Mouse (Mus musculus): ENCODE results near the gene Lama5. TPM values are rescaled to one million over a fixed set of nuclear protein-coding genes. Genes with fewer than 3 reads are reported as not detected.
A peak's percentile ranks its signal among the peaks of the same experiment; 100 is the strongest.
"Not testable (repeated sequence)": the region's sequence is repeated elsewhere in the genome, so short reads cannot be mapped to it uniquely, and the experiment has no call there.

The Lama5 gene
- polyA plus RNA-seq, 1 experiment from 2014 or later: 28.0 TPM

DNA sequence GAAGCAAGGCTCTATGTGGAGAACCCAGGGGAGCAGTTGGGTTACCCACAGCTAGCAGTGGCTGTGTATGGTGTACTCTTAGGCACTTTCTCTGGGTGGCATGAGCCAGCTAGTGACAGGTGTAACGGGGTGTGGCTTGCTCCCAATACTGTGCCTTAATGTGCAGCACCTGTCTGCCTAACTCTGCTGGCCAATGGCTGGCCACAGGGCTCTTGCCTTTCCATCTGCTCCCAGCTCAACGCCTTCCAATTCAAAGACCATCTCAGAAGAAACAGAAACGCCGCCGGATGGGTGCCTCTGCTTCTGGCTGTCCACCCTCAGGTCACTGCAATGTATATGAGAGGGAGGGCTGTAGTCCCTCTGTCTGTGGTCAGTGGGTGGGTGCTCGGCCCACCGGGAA is 36.2 kb upstream of the Lama5 start:
- H3K36me3 ChIP-seq: peaks cover 66% of the 10 kb centered on the region
- ATAC-seq (ENCODE audit: insufficient number of reproducible peaks, low FRiP score, low TSS enrichment, low read depth): no peak
- H3K27me3 ChIP-seq: no peaks in the 10 kb centered on the region
- H3K27ac ChIP-seq (replicated peaks): no peak overlapping the region
- 84% methylated on average over 7 of the region's 7 CpGs for WGBS
- no peak overlapping the region for H3K9ac ChIP-seq
- H3K4me2 ChIP-seq (replicated peaks): no peak overlapping the region
- peaks cover 9% of the 10 kb centered on the region for H3K4me1 ChIP-seq
- no peaks in the 10 kb centered on the region for H3K9me3 ChIP-seq (replicated peaks)
- H3K4me3 ChIP-seq (replicated peaks): no peak overlapping the region

DNA sequence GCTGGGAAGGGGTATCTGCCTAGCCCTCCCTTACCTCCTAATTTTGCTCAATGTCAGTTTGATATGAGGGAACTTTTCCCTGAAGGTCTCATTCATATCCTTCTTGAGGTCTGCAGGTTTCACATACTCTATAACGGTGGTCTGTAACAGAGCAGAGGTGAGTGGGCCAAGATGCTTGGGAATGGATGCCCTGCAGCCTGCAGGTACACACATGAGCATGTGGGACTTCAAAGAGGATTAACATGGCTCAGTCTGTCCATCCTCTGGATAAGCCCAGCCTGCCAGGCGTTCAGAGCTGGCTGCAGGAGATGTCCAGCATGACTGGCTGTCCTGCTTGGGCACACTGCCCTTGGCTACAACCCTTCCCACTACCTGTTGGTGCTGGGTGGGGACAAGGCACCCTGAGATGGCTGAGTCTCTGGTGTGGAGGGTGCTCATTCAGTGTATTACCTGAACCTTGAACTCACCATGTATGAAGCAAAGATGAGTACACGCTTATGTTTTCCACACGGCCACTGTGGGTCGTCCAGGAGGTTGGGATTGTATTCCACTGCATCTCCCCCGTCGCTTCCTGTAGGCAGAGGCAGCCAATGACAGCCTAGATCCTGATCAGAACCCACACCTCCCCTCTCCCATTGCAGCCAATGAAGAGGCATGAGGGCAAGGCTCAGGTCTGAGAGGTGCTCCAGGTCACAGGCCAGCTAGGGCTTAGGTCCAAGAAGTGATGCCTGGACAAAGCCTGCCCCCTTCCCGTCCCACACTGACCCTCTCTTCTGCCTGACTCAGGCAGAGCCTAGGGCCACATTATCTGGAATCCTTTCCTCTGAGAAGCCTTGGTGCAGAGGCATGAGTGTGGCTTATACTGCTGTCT is 35.2 kb upstream of the Lama5 start:
- Histone ChIP-seq H3K27ac (replicated peaks) (0 out of 2 replicates have a peak overlapping the region, but pooled peaks have one; percentile 2), H3K27me3 (no peaks in the 10 kb centered on the region), H3K4me2 (replicated peaks) (no peak overlapping the region), H3K9ac (no peak overlapping the region), H3K36me3 (peaks cover 59% of the 10 kb centered on the region), H3K4me1 (peaks cover 17% of the 10 kb centered on the region), H3K9me3 (replicated peaks) (no peaks in the 10 kb centered on the region), H3K4me3 (replicated peaks) (no peak overlapping the region)
- no peak for ATAC-seq (ENCODE audit: insufficient number of reproducible peaks, low FRiP score, low TSS enrichment, low read depth)
- WGBS: 45% methylated on average over 8 of the region's 8 CpGs

DNA sequence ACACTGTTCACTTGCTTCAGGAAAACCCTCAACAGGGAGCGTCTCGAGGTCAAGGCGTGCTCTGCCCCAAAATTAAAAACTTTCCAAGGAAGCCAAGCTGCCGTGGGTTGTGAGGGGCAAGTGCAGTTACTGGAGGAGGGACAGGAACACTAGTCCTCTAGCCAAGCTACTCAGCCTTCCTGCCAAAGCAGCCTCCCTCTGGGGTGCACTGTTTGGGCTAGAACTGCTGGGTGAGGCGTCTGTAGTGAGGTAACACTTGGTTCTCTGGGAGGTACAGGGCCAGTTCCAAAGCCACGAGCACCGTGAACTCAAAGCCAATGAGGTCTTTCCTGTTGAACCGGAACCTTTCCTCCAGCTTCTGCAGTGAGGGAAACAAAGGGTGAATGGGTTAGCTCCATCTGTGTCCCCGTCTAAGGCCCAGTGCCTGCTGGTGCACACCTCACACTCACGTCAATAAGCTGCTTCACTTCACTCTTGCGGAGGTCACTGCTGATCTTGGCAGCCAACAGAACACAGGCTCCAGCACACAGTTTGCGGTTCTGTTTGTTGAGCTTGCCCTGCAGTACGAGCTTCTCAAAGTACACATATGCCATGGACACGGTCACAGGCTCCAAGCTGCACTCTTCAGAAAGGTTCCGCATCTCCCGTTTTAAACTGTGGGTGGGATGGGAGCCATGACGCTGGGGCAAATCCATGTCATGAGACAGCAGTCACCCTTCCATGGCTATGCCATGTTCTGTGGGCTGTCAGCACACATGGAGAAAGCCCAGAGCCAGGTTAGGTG is 34.4 kb upstream of the Lama5 start:
- Histone ChIP-seq H3K4me1 (peaks cover 18% of the 10 kb centered on the region), H3K36me3 (peaks cover 59% of the 10 kb centered on the region)
- WGBS: 63% methylated on average over 17 of the region's 17 CpGs
- not testable (repeated sequence) for ATAC-seq (ENCODE audit: insufficient number of reproducible peaks, low FRiP score, low TSS enrichment, low read depth); H3K27me3 ChIP-seq; H3K4me3 ChIP-seq (replicated peaks); H3K9ac ChIP-seq; H3K4me2 ChIP-seq (replicated peaks); H3K9me3 ChIP-seq (replicated peaks); H3K27ac ChIP-seq (replicated peaks)

DNA sequence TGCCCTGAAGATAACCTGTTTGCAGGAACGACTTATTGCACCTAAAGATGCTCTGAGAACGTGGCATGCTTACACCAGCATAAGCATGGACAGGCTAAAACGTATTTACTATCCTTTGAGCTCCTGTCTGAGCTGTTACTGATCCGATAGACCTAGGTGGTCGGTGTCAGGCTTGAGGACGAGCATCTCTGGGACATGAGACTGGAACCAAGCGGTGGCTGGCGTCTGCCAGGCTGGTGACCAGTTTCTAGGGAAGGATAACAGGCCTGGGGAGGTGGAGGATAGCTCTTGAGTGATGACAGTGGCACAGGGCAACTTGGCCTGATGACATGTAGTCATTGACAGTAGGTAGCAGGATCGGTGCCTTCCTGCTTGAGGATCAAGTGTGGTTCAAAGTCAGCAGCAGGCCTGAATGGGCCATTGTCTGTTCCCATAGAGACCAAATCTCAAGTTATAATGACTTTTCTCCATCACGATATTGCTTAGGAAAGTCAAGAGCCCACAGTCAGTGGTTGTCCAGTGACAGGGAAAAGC is 33.4 kb upstream of the Lama5 start:
- WGBS: 77% methylated on average over 10 of the region's 10 CpGs

DNA sequence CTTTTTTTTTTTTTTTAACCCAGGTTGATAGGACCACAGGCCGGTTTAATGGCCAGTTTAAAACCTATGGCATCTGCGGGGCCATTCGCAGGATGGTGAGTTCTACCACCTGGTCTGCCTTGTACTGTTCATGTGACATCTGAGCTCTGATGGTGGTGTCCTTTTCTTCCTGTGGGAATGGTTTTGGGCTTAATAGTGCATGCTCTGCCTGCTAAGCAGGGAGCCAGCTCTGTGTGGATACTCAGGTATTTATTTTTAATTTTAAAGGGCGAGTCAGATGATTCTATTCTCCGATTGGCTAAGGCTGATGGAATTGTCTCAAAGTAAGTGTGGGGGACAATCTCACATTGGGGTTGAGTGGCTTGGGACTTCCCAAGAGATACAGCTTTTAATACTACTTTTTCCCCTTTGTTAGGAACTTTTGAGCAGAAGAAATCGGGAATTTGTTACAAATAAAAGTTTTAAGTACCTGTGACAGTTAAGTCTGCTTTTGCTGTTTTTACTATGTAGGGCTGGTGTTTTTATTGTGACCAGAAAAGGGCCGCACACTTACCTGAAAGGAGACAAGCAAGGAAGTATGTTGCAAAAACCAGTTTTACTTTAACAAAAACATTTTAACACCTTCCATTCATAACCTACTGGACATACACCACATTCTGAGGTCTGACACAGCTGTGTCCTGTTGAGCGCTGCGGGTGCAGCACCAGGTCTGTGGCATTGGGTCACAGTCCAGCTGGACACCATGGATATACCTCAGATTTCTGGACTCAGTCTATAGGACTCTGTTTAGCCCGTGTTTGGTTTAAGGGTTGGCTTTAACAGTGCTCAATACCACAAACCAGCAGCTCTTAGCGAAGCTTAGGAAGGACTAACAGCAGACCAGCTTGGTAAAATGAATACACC is 32.6 kb upstream of the Lama5 start:
- H3K27ac ChIP-seq (replicated peaks): peak overlapping the region; percentile 88; the same call in 1 of the 2 replicates
- peaks cover 49% of the 10 kb centered on the region for H3K36me3 ChIP-seq
- H3K4me2 ChIP-seq (replicated peaks): peak overlapping the region; percentile 87
- peak overlapping the region; percentile 95 for H3K4me3 ChIP-seq (replicated peaks)
- no peaks in the 10 kb centered on the region for H3K27me3 ChIP-seq
- no peak for ATAC-seq (ENCODE audit: insufficient number of reproducible peaks, low FRiP score, low TSS enrichment, low read depth)
- peaks cover 18% of the 10 kb centered on the region for H3K4me1 ChIP-seq
- WGBS: 48% methylated on average over 11 of the region's 11 CpGs
- peak overlapping the region; percentile 87 for H3K9ac ChIP-seq
- no peaks in the 10 kb centered on the region for H3K9me3 ChIP-seq (replicated peaks)

More for the DNA sequence above, 33.4 kb upstream of the Lama5 start:
- H3K9me3 ChIP-seq (replicated peaks); H3K9ac ChIP-seq; H3K4me3 ChIP-seq (replicated peaks); H3K27me3 ChIP-seq; H3K27ac ChIP-seq (replicated peaks); H3K4me2 ChIP-seq (replicated peaks); ATAC-seq (ENCODE audit: insufficient number of reproducible peaks, low FRiP score, low TSS enrichment, low read depth): not testable (repeated sequence)
- Histone ChIP-seq H3K36me3 (peaks cover 55% of the 10 kb centered on the region), H3K4me1 (peaks cover 18% of the 10 kb centered on the region)

DNA sequence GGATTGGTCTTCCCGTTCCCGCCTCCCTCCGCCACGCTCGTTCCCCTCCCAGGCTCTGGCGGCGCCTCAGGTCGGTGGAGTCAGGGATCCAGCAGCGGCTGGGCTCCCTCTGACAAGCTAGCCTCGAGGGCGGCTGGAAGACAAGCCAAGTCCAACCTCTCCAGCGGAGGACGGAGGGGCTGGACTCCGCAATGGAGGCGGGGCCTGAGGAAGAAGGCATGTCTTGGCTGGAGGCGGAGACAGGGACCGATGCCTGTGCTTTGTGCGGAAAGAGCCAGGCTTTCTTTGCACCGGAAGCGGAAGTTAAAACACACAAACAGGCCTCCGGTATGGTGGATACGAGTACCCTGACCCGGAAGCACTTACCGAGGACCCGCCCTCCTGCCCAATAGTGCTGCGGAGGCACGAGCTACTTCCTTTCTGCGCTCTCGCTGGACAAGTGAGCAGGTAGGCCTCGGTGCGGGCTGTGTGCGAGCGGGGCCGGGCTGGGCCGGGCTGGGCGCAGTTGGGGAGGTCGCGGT is 31.4 kb upstream of the Lama5 start, which contains the start of gene Rps21:
Gene Rps21, plus strand, starts transcription at position 377 of the 521 bp plus-strand sequence.
- Histone ChIP-seq H3K27ac (replicated peaks) (peak within 1 kb of the TSS; percentile 92), H3K4me1 (peaks cover 18% of the 10 kb centered on the region), H3K4me3 (replicated peaks) (peak within 1 kb of the TSS; percentile 95), H3K27me3 (no peaks in the 10 kb centered on the region), H3K36me3 (peaks cover 37% of the 10 kb centered on the region), H3K9ac (peak within 1 kb of the TSS; percentile 87), H3K9me3 (replicated peaks) (no peaks in the 10 kb centered on the region), H3K4me2 (replicated peaks) (peak within 1 kb of the TSS; percentile 87)
- under 1% methylated on average over 38 of the region's 38 CpGs for WGBS
- ATAC-seq (ENCODE audit: insufficient number of reproducible peaks, low FRiP score, low TSS enrichment, low read depth): peak; percentile 96

DNA sequence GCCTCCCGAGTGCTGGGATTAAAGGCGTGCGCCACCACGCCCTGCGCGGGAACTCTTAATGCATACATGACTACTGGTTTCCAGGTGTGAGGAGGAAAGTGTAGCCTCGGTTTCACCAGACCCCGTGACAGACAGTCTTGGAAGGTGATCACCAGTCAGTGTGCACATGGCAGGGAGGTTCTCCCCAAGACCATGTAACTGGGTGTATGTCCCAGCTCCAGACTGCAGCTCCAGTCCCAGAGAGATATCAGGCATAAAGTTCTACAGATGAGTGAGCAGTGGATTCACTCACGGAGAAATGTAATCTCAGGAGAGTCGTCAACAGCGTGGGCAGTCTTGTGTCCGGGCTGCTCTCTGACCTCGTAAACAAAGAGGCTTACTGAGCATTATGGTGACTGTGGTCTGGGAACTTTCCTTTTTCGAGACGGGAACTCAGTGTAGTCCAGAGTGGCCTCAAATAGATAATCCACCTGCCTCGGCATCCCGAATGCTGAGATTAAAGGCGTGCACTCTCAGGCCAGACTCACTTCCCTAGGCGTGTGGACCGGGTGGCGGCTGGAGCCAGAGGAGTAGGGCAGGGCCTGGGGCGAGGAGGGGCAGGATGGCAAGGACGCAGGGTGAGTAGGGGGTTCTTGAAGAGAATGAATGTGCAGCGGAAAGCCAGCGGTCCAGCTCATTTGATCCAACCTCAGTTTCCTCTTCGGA is 30.8 kb upstream of the Lama5 start:
- Histone ChIP-seq H3K4me1 (peaks cover 18% of the 10 kb centered on the region), H3K4me3 (replicated peaks) (peak overlapping the region; percentile 95), H3K9me3 (replicated peaks) (no peaks in the 10 kb centered on the region), H3K4me2 (replicated peaks) (peak overlapping the region; percentile 87), H3K9ac (peak overlapping the region; percentile 68), H3K27me3 (no peaks in the 10 kb centered on the region), H3K36me3 (peaks cover 31% of the 10 kb centered on the region), H3K27ac (replicated peaks) (peak overlapping the region; percentile 92)
- WGBS: 23% methylated on average over 26 of the region's 26 CpGs
- ATAC-seq (ENCODE audit: insufficient number of reproducible peaks, low FRiP score, low TSS enrichment, low read depth): peak; percentile 42

DNA sequence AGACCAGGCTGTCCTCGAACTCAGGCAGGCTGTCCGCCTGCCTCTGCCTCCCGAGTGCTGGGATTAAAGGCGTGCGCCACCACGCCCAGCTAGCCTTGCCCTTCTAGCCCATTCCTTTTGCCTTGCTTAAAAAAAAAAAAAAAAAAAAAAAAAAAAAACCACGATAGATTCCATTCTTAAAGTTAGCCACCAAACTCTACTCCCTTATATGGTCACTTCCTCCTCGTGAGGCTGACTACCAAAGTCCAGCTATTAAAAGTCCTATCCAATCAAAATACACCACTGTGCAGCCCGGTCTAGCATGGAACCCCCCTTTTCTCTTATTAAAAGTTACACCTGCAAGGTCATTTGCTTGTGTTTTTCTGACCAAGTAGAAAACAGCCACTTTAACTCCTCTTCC is 30.0 kb upstream of the Lama5 start:
- Histone ChIP-seq H3K4me1 (peaks cover 21% of the 10 kb centered on the region), H3K9ac (no peak overlapping the region), H3K36me3 (peaks cover 24% of the 10 kb centered on the region), H3K27ac (replicated peaks) (no peak overlapping the region), H3K4me3 (replicated peaks) (peak overlapping the region; percentile 95; the same call in 1 of the 2 replicates), H3K4me2 (replicated peaks) (peak overlapping the region; percentile 87; the same call in 1 of the 2 replicates), H3K9me3 (replicated peaks) (no peaks in the 10 kb centered on the region), H3K27me3 (no peaks in the 10 kb centered on the region)
- no peak for ATAC-seq (ENCODE audit: insufficient number of reproducible peaks, low FRiP score, low TSS enrichment, low read depth)
- 84% methylated on average over 9 of the region's 9 CpGs for WGBS

DNA sequence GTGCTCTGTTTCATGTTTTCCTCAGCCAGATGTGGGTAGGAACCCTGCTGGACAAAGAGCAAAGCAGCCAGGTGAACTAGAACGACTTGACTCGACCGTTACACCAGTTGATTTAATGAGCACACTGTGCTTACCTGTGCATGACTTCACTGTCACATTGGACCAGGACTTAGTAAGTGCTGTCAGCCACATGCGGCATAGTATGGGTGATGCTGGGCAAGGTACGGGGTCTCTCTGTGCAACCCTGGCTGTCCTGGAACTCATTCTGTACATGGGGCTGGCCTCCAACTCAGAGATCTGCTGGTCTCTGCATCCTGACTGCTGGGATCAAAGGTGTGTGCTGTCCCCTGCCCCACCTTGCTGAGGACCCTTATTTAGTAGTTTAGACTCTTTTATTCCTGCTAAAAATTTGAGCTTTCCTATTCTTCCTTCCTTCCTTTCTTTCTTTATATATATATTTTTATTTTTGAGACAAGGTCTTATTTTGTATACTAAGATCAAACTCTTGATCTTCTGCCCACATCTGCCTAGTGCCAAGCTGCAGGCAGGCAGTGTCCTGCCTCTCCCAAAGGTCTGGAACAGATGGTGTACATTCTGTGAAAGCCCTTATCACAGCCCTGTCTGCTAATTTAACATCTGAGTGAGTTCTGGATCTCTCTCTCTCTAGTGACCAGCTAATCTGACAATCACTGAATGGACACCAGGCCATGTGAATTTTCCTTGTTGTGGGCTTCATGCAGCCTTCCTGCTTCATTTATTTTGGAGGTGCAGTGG is 29.0 kb upstream of the Lama5 start:
- WGBS: 91% methylated on average over 5 of the region's 5 CpGs

More for the DNA sequence above, 29.0 kb upstream of the Lama5 start:
- ATAC-seq (ENCODE audit: insufficient number of reproducible peaks, low FRiP score, low TSS enrichment, low read depth): no peak
- Histone ChIP-seq H3K9ac (no peak overlapping the region), H3K4me3 (replicated peaks) (no peak overlapping the region), H3K27ac (replicated peaks) (no peak overlapping the region), H3K9me3 (replicated peaks) (no peaks in the 10 kb centered on the region), H3K4me2 (replicated peaks) (no peak overlapping the region), H3K27me3 (no peaks in the 10 kb centered on the region), H3K4me1 (peaks cover 21% of the 10 kb centered on the region), H3K36me3 (peaks cover 13% of the 10 kb centered on the region)
